Comparison of ENCODE assay signal across 20 mouse cellular contexts in the genomic region with DNA sequence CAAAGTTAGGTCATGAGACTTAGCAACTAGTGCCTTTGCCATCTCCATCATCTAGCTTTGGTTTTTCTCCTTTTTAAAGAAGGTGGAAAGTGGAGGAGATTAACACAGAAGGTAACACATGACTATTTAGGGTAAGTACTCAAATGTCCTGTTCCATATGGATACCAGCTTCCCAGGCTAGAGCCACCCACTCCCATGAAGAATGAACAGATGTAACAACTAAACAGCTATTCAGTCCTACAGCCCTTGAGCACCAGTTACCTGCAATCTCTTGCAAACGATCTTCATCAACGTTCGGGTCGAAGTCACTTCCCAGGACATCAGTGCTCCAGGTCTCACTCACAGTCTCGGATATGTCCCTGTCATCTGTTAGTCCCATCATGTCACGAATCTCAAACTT. TPM values are rescaled to one million over a fixed set of nuclear protein-coding genes. Genes with fewer than 3 reads are reported as not detected.
DNase-seq lines count a peak whose midpoint lies in the region; ATAC-seq lines count a peak whose summit lies in the region.
"Had no signal": no experiment of that assay in that cellular context is flagged by ENCODE, and none has a peak within 500 bp of the region (broad histone marks: within the 10 kb centered on the region; RNA-seq: fewer than 3 reads in every experiment).

No protein-coding gene starts in this region.

- ATAC-seq in frontal cortex, adult (ENCODE audit: low TSS enrichment): peak; percentile 67; the same call in 1 of the 2 replicates
- ATAC-seq: activated CD4-positive, CD25-positive, alpha-beta regulatory T cell, adult 4 months; CD4-positive, CD25-positive, alpha-beta regulatory T cell, adult 4 months; Patski had no signal

- DNase-seq in frontal cortex, adult 2 months (ENCODE audit: extremely low spot score in 1 of 2, low spot score in 1 of 2): no peak
- peak; percentile 58 for DNase-seq in heart, adult 11 months
- no peak for DNase-seq in heart, postnatal 4 days
- peak; percentile 14 for DNase-seq in brain, adult 2 months (ENCODE audit: low read depth, low spot score)
- no peak for DNase-seq in ovary, postnatal 10 days (ENCODE audit: low spot score)
- DNase-seq: adrenal gland, adult 2 months; adrenal gland, adult 8-10 months; adrenal gland, postnatal 10 days; adrenal gland, postnatal 14 days; adrenal gland, postnatal 25 days; adrenal gland, postnatal 36 days; B cell, adult 2 months; cerebellum, adult 11 months; cerebellum, adult 11-12 months; cerebellum, adult 18-20 months; cerebellum, adult 2 months had no signal

RNA-seq across cellular contexts. Expression of gene Gapvd1, which starts 43.1 kb away (rescaled TPM):
- 43.8 and 53.8 TPM in 2 replicates for polyA plus RNA-seq in frontal cortex, adult 2 months (2012; rRNA removed)
- total RNA-seq in heart, postnatal 4 days (2021): 10 to 100 TPM; 53.5 to 59.8 TPM

RNA-seq across cellular contexts. Expression of gene Hspa5, which starts 59.9 kb away (rescaled TPM):
- 207 and 209 TPM in 2 replicates for polyA plus RNA-seq in frontal cortex, adult 2 months (2012; rRNA removed)
- total RNA-seq in heart, postnatal 4 days (2021): 100 to 1,000 TPM; 417 to 448 TPM

Comparison
In these comparisons a context has a peak if more than half of its experiments do, and no peak if none do; other contexts are left out.
1. DNase-seq: peak in heart, adult 11 months (single experiment) and brain, adult 2 months (single experiment); none in frontal cortex, adult 2 months (0 of 2), heart, postnatal 4 days (single experiment) and ovary, postnatal 10 days (single experiment).